Mouse (Mus musculus): ENCODE results near the gene Polr2f. TPM values are rescaled to one million over a fixed set of nuclear protein-coding genes. Genes with fewer than 3 reads are reported as not detected.

Gene Polr2f
- total RNA-seq, 2 experiments from 2014 or later = 137 to 150 TPM

Other genes with a start within 250 kb of the Polr2f start
- not detected for gene Gm49510, start 241.3 kb upstream of the Polr2f start, total RNA-seq (2021)
- gene Sh3bp1, start 241.2 kb upstream of the Polr2f start, total RNA-seq (2021) = 1 to 10 TPM; 4.1 to 6.5 TPM
- 1 to 10 TPM; 3.1 to 5.4 TPM for gene Pdxp, start 227.1 kb upstream of the Polr2f start, total RNA-seq (2021)
- gene Lgals1, start 214.3 kb upstream of the Polr2f start, total RNA-seq (2021) = 100 to 1,000 TPM; 300 to 824 TPM
- gene Nol12, start 206.1 kb upstream of the Polr2f start, total RNA-seq (2021) = 10 to 100 TPM; 41.2 to 47.0 TPM
- 100 to 1,000 TPM in 1 of 2 experiments, 10 to 100 TPM in 1; 97.1 to 105 TPM for gene Triobp, start 193.3 kb upstream of the Polr2f start, total RNA-seq (2021)
- gene H1f0, start 112.6 kb upstream of the Polr2f start, total RNA-seq (2021) = 100 to 1,000 TPM in 1 of 2 experiments, 10 to 100 TPM in 1; 86.2 to 101 TPM
- gene Galr3, start 99.1 kb upstream of the Polr2f start, total RNA-seq (2021) = under 1 TPM in 1 of 2 experiments, not detected in 1; 0.27 TPM
- gene Ankrd54, start 78.1 kb upstream of the Polr2f start, total RNA-seq (2021) = 10 to 100 TPM; 23.9 to 26.5 TPM
- gene Eif3l, start 65.8 kb upstream of the Polr2f start, total RNA-seq (2021) = 100 to 1,000 TPM; 136 to 139 TPM
- 10 to 100 TPM; 39.0 to 45.5 TPM for gene Micall1, start 32.1 kb upstream of the Polr2f start, total RNA-seq (2021)
- gene 1700088E04Rik, start 244 bp downstream of the Polr2f start, total RNA-seq (2021) = 1 to 10 TPM; 7.2 to 8.2 TPM
- 1 to 10 TPM in 1 of 2 experiments, under 1 TPM in 1; 0.76 to 2.4 TPM for gene Sox10, start 24.2 kb downstream of the Polr2f start, total RNA-seq (2021)
- gene Pick1, start 88.2 kb downstream of the Polr2f start, total RNA-seq (2021) = 10 to 100 TPM; 15.7 to 18.4 TPM
- under 1 TPM in 1 of 2 experiments, not detected in 1; 0.29 TPM for gene Gm49486, start 88.4 kb downstream of the Polr2f start, total RNA-seq (2021)
- not detected for gene Slc16a8, start 113.8 kb downstream of the Polr2f start, total RNA-seq (2021)
- gene Baiap2l2, start 144.5 kb downstream of the Polr2f start, total RNA-seq (2021) = under 1 TPM; 0.13 to 0.93 TPM
- gene Pla2g6, start 187.4 kb downstream of the Polr2f start, total RNA-seq (2021) = 10 to 100 TPM; 25.3 to 26.5 TPM
- gene Maff, start 205.6 kb downstream of the Polr2f start, total RNA-seq (2021) = 10 to 100 TPM; 14.1 to 44.6 TPM